Mouse (Mus musculus) hindbrain, embryonic 16.5 days (tissue): ENCODE data around the gene Mlh3. TPM values are rescaled to one million over a fixed set of nuclear protein-coding genes. Genes with fewer than 3 reads are reported as not detected.

ENCODE experiments used
- ATAC-seq: fragments of 200-750 bp; cut with Nextera tagmentation; 2 replicates; pipeline ENCODE4 v1.8.0; 2017; ENCODE audit warnings: moderate TSS enrichment, moderate library complexity
- H3K27ac ChIP-seq: fragments of 300-500 bp; sonication (generic); 2 replicates; pipeline ENCODE4 v1.5.1; 2014; ENCODE audit warnings: low read depth, mild to moderate bottlenecking, control low read depth, low read length, moderate library complexity
- H3K27me3 ChIP-seq: fragments of 300-500 bp; sonication (generic); replicated peaks from 2 replicates; pipeline ENCODE4 v1.6.1; 2014; ENCODE audit warnings: low read length; ENCODE audit not compliant: control insufficient read depth, insufficient read depth
- H3K36me3 ChIP-seq: fragments of 300-500 bp; sonication (generic); 2 replicates; pipeline ENCODE4 v1.6.1; 2014; ENCODE audit warnings: mild to moderate bottlenecking, low read length, moderate library complexity, mixed read lengths; ENCODE audit not compliant: control insufficient read depth, insufficient read depth
- H3K4me1 ChIP-seq: fragments of 300-500 bp; sonication (generic); 2 replicates; pipeline ENCODE4 v1.6.1; 2014; ENCODE audit warnings: low read depth, low read length; ENCODE audit not compliant: control insufficient read depth, insufficient read depth
- H3K4me2 ChIP-seq: fragments of 300-500 bp; sonication (generic); 2 replicates; pipeline ENCODE4 v1.6.1; 2014; ENCODE audit warnings: mild to moderate bottlenecking, low read length, control low read depth, moderate library complexity
- H3K4me3 ChIP-seq: fragments of 300-500 bp; sonication (generic); 2 replicates; pipeline ENCODE4 v1.5.1; 2014; ENCODE audit warnings: mild to moderate bottlenecking, low read length, control low read depth, moderate library complexity
- H3K9ac ChIP-seq: fragments of 300-500 bp; sonication (generic); 2 replicates; pipeline ENCODE4 v1.6.1; 2014; ENCODE audit warnings: low read depth, mild to moderate bottlenecking, control low read depth, low read length, moderate library complexity
- H3K9me3 ChIP-seq: fragments of 300-500 bp; sonication (generic); 2 replicates; pipeline ENCODE4 v1.6.1; 2014; ENCODE audit warnings: mild to moderate bottlenecking, low read length, moderate library complexity; ENCODE audit not compliant: control insufficient read depth
- WGBS: fragments of 180-500 bp; shearing (Covaris S2); extraction: QIAGEN DNeasy Blood & Tissue Kit; methylation state at CpG from one replicate; pipeline ENCODE4 v1.1.7; 2014; 5-methylcytosine and 5-hydroxymethylcytosine counted together
- polyA plus RNA-seq: library from polyadenylated mRNA; unstranded; fragments of >200 nt; fragmentation: Nextera tagmentation; extraction: Ambion mirVana; gene quantifications from 2 replicates; pipeline ENCODE4 v1.2.1, GENCODE M21; 2015

Mlh3 gene
- polyA plus RNA-seq, 1 experiment from 2014 or later, result 7.6 TPM

- Histone ChIP-seq H3K27ac (no peak overlapping the region), H3K4me1 (no peaks in the 10 kb centered on the region), H3K4me2 (no peak overlapping the region), H3K36me3 (no peaks in the 10 kb centered on the region; the same call in 1 of the 2 replicates), H3K9me3 (no peaks in the 10 kb centered on the region), H3K27me3 (no peaks in the 10 kb centered on the region), H3K4me3 (no peak overlapping the region), H3K9ac (no peak overlapping the region)
- 92% methylated on average over 7 of the region's 7 CpGs for WGBS
- ATAC-seq, result no peak
Measured at GRCm38 (mm10) chr12:85257008-85257639, 13.3 kb downstream of the Mlh3 start.

GRCm38 (mm10) chr12:85256074-85256751 is 14.2 kb downstream of the Mlh3 start:
- WGBS, result 78% methylated on average over 7 of the region's 7 CpGs
- Histone ChIP-seq H3K36me3 (no peaks in the 10 kb centered on the region; the same call in 1 of the 2 replicates), H3K27ac (no peak overlapping the region)

GRCm38 (mm10) chr12:85252083-85252482 is 18.3 kb downstream of the Mlh3 start:
- H3K36me3 ChIP-seq, result peaks cover 5% of the 10 kb centered on the region; the same call in 1 of the 2 replicates
- no peaks in the 10 kb centered on the region for H3K27me3 ChIP-seq
- no peaks in the 10 kb centered on the region for H3K4me1 ChIP-seq
- ATAC-seq, result no peak
- no peak overlapping the region for H3K4me2 ChIP-seq
- 85% methylated on average over 3 of the region's 3 CpGs for WGBS
- no peaks in the 10 kb centered on the region for H3K9me3 ChIP-seq
- no peak overlapping the region for H3K27ac ChIP-seq
- H3K9ac ChIP-seq, result no peak overlapping the region
- H3K4me3 ChIP-seq, result no peak overlapping the region

More at GRCm38 (mm10) chr12:85256074-85256751, 14.2 kb downstream of the Mlh3 start:
- Histone ChIP-seq H3K9me3 (no peaks in the 10 kb centered on the region), H3K27me3 (no peaks in the 10 kb centered on the region), H3K4me2 (no peak overlapping the region), H3K4me3 (no peak overlapping the region), H3K9ac (no peak overlapping the region), H3K4me1 (no peaks in the 10 kb centered on the region)
- ATAC-seq, result no peak

GRCm38 (mm10) chr12:85237553-85237952 is 32.8 kb downstream of the Mlh3 start:
- H3K4me2 ChIP-seq, result no peak overlapping the region
- no peaks in the 10 kb centered on the region for H3K36me3 ChIP-seq
- no peak overlapping the region for H3K9ac ChIP-seq
- no peak overlapping the region for H3K27ac ChIP-seq
- H3K4me1 ChIP-seq, result no peaks in the 10 kb centered on the region
- WGBS, result 88% methylated on average over 5 of the region's 5 CpGs
- H3K9me3 ChIP-seq, result no peaks in the 10 kb centered on the region
- no peak for ATAC-seq
- no peak overlapping the region for H3K4me3 ChIP-seq
- H3K27me3 ChIP-seq, result no peaks in the 10 kb centered on the region

GRCm38 (mm10) chr12:85233376-85234358 is 36.7 kb downstream of the Mlh3 start:
- Histone ChIP-seq H3K27me3 (no peaks in the 10 kb centered on the region), H3K36me3 (no peaks in the 10 kb centered on the region), H3K27ac (no peak overlapping the region), H3K4me1 (no peaks in the 10 kb centered on the region), H3K9me3 (no peaks in the 10 kb centered on the region), H3K4me2 (no peak overlapping the region), H3K9ac (no peak overlapping the region), H3K4me3 (no peak overlapping the region)
- 65% methylated on average over 21 of the region's 21 CpGs for WGBS
- ATAC-seq, result peak; percentile 30; the same call in 1 of the 2 replicates

- H3K4me2 ChIP-seq, result no peak overlapping the region
- no peaks in the 10 kb centered on the region for H3K9me3 ChIP-seq
- no peak for ATAC-seq
- H3K9ac ChIP-seq, result no peak overlapping the region
- no peaks in the 10 kb centered on the region for H3K27me3 ChIP-seq
- H3K36me3 ChIP-seq, result peaks cover 19% of the 10 kb centered on the region
- no peaks in the 10 kb centered on the region for H3K4me1 ChIP-seq
- H3K27ac ChIP-seq, result no peak overlapping the region
- no peak overlapping the region for H3K4me3 ChIP-seq
- 63% methylated on average over 15 of the region's 15 CpGs for WGBS
Measured at GRCm38 (mm10) chr12:85227876-85228599, 42.4 kb downstream of the Mlh3 start.

GRCm38 (mm10) chr12:85227227-85227626 is 43.2 kb downstream of the Mlh3 start:
- Histone ChIP-seq H3K27ac (no peak overlapping the region), H3K4me1 (no peaks in the 10 kb centered on the region), H3K4me2 (no peak overlapping the region), H3K36me3 (peaks cover 20% of the 10 kb centered on the region), H3K27me3 (no peaks in the 10 kb centered on the region), H3K4me3 (no peak overlapping the region), H3K9ac (no peak overlapping the region), H3K9me3 (no peaks in the 10 kb centered on the region)
- WGBS, result 78% methylated on average over 7 of the region's 7 CpGs
- no peak for ATAC-seq

GRCm38 (mm10) chr12:85219905-85220290 is 50.5 kb downstream of the Mlh3 start:
- Histone ChIP-seq H3K36me3 (peaks cover 14% of the 10 kb centered on the region), H3K27ac (peak overlapping the region; percentile 80; the same call in 1 of the 2 replicates), H3K4me2 (peak overlapping the region; percentile 81), H3K27me3 (no peaks in the 10 kb centered on the region), H3K9ac (peak overlapping the region; percentile 77), H3K9me3 (no peaks in the 10 kb centered on the region), H3K4me1 (peaks cover 13% of the 10 kb centered on the region), H3K4me3 (peak overlapping the region; percentile 90)
- ATAC-seq, result no peak
- 3% methylated on average over 12 of the region's 12 CpGs for WGBS
